Mouse (Mus musculus) brain, embryonic 18.5 days (tissue): Measurements from ENCODE around the gene Tesc.

Experiments
- DNase-seq: peaks from one replicate; pipeline ENCODE4 v3.0.0-alpha.2; 2012; ENCODE audit warnings: low read depth, low spot score

The Tesc gene

GRCm38 (mm10) chr5:118106667-118107066 lies 79.1 kb downstream of the Tesc start:
- DNase-seq: no peak

GRCm38 (mm10) chr5:118108124-118108793 lies 80.7 kb downstream of the Tesc start:
- DNase-seq: no peak

- DNase-seq: no peak
These were observed 81.4 kb downstream of the Tesc start for GRCm38 (mm10) chr5:118108794-118109440.
